Mouse (Mus musculus) cerebellum, adult 9-11 months (tissue): ENCODE results near the gene Bax.
"Not testable (repeated sequence)": the region's sequence is repeated elsewhere in the genome, so short reads cannot be mapped to it uniquely, and the experiment has no call there.

Source experiments
- DNase-seq: peaks from one replicate; pipeline ENCODE4 v3.0.0; 2022

Gene Bax

DNA sequence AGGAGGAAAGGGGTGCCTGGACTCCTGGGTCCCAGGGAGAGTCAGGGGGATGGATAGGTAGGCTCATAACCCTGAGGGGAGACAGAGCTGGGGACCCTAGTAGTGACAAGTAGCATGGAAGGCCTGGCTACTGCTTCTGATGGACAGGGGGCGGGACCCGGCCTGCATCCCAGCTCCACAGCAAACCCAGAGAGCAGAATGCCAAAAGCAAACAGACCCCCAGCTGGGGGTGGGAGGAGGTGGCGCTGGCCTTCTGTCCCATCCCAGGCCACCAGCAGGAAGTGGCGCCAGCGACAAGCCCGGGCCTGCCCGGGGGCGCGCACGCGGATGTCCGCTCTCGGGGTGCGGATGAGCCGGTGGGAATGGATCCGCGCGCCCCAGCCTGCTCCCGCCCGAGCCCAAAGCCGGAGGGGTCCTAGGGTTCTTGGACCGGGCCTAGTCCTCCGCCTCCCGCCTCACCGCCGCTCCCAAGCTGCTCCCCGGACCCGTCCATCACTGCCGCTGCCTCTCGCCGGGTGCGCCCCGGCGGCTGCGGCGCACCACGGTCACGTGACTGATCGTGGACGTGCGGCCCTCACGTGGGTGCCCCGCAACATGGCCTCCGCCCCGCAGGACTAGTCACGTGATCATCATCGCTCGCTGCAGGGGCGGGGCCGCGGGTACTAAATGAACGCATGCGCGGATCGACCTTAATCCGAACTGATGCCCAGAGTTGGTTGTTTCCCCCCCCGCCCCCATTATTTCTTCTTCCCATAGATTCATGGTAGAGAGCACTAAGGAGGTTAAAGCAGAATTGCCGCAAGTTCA, at the start of gene Bax:
Gene Bax, minus strand, starts transcription at position 616 of the 807 bp plus-strand sequence.
- DNase-seq = peak; percentile 98

DNA sequence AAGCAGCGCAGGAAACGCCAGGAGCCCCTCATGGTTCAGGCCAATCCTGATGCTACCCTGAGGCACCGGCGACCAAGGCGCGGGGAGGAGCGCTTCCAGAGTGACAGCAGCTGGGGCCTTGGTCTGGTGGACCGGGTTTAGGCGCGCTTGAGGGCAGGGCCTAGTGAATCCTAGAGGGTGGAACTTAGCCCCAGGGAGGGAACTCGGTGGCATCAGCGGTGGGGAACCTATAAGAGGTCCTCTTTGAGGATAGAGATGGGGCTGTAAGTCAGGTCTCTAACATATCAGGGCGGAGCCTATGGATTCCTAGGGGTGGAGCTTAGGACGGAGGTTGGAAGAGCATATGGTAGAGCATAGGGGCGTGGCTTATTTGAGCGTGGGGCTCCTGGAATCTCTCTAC, 48.7 kb upstream of the Bax start:
- DNase-seq = no peak

DNA sequence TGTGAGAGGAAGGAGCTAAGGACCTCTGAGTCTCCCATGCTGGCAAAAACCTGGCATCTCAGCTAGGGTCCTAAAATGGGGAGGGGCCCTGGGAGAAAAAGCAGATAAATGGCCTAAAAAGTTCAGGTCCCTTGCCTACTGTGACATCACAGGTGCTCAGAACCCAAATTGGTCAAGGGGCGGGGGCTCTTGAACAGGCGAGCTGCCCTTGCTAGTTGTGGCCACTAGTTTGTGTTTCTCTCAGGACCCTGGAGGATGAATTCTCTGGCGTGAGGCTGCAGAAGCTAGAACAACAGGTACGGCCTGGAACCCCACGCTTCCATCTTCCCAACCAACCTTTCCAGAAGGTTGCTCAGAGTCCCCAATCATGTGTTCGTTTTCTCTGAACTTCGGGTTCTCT, 47.7 kb upstream of the Bax start:
- no peak for DNase-seq

DNA sequence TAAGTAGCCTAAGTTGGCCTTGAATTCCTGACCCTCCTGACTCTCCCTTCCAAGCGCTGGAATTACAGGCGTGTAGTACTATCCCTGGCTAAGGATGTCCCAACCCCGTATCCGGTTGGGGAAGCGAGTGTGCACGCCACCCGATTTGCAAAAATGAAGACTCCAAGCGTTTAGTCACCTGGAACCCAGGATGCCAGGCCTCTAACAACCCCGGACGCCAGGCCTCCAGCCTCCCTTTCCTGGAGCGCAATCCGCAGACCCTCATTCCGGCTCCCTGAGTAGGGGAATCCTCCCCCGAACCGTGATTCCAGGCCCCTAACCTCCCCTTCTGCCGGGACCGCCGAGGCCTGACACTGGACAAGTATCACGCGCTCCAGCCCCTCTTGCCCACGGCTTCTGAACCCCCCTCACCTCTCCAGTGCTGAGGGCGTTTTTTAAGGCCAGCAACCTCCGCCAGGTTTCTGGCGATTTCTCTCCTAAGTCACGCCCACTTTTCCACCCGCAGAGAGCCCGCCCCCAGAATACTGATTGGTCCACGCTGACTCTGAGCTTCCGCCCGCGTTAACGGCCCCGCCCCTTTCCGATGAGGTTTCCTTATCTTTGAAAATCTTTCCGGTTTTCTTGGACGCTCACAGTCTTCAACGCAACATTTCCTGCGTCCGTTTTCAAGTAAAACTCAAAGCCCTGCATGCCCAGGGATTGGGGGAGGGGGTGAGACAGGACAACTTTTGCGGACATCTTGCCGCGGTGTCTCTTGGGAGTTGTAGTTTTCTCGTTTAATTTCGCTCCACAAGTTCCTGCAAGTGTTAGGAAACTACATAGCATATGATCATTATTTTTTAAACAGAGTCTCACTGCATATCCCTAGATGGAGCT, 43.5 kb upstream of the Bax start, which contains the start of gene Nucb1:
Gene Nucb1, minus strand, starts transcription at position 495 of the 876 bp plus-strand sequence.
- peak; percentile 93 for DNase-seq

DNA sequence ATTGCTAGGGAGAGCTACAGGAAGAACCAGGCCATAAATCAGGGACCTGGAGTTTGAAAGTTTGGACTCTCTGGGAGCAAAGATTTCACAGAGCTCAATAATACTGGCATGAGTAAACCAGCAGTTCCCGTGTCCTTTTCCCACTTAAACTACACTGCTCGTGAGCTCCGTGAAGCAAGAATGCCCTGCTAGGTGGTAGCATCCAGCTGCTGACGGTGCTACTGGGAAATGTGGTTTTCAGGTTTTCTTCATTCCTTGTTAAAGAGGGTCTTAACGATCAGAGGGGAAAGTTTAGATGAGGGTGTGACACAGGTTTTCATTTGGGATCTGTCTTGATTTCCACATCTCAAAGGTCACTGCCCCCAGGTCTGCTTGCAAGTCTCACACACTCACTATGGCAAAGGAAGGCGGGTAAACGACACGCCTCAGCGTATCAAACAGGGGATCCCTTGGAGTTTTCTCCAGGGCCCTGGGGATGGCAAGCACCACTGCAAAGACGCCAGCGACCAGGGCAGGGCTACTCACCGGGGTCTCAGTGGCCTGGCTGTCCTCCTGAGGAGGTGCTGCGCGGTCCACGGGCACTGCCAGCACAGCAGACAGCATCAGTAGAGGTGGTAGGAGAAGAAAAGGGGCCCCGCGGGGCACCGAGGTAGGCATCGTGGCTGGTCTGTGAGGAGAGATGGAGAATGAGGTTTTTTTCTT, 42.6 kb upstream of the Bax start:
- no peak for DNase-seq

DNA sequence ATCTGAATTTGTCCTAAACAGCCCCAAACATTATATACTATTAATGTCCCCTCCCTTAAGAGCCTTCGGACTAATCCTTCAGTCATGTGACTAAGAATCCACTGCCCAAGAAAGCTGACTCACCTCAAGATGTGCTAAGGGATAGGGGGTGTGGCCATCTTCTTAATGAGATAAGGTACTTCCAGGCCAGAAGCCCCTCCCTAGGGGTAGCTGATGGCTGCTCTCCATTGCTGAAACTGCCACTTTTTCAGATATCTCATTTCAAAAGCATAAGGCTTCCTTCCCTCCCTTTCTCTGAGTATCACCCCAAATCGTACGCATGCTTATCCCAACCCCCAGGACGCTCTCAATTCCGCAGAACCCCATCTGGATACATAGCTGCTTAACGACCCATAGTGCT, 41.9 kb upstream of the Bax start:
- DNase-seq = no peak

DNA sequence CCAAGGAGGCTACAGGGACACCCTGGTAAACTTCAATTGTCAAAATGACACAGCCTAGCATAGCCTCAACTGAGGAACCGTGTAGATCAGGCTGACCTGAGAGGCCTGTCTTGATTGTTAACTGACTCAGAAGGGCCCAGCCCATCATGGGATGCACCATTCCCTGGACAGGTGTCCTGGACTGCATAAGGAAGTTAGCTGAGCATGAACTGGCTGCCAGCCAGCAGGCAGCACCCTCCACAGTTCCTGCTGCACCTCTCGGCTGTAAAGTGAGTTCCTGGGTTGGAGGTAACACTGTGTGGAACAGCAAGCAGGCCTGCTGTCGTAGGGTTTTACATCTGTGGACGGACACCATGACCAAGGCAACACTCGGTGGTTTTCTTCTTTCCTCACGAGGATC, 40.9 kb upstream of the Bax start:
- DNase-seq = no peak

DNA sequence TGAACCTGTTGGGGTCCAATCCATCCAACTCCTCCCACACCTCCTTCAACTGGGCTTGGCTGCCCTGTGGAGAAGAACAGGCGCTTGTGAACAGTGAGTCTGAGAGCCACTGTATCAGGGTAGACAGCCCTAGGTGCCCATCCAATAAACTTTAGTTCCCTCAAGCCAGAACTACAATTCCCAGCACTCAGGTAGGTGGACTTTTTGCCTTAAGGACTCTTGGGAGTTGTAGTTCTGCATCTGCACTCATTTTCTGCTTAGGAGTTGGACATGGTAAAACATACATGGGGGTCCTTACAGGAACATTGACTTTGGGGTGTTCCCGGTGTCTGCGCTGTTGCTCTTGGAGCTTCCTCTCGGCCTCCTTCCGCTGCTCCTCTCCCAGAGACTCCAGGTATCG, 31.7 kb upstream of the Bax start:
- DNase-seq = no peak

DNA sequence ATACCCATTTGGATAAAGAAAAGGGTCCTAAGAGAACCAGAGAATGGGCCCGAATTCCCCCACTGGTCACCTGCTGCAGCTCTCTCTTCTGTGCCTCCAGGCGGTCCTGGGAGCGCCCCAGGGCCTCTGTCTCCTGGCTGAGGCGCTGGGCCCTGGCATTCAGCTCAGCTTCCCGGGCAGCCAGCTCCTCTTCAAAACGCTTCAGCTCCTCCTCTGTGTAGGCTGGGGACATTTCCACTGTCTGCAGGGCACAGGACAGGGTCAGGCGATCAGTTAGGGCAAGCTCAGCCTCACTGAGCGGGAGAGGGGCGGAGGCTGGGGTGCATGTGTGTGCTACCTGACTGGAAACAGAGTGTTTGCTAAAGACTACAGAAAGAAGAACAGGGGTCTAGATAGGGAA, 27.9 kb upstream of the Bax start:
- no peak for DNase-seq

DNA sequence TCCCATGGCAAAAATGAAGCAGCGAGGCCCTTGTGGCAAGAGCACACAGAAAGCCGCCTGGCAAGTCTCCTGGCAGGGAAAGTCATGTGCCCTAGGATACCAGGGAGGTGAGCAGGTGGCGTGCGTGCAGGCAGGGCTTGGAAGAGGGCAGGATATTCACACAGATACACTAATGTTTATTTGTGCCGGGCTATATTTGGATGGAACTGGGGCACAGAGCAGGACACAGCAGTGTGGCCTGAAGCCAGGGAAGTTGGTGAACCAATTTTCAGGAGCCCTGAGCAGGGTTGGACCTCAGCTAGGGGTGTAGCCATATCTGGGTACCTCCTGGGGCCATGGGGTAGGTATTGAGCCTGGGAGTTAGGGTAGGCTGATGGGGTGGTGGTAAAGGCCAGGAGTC, 26.3 kb upstream of the Bax start:
- DNase-seq = peak; percentile 91

DNA sequence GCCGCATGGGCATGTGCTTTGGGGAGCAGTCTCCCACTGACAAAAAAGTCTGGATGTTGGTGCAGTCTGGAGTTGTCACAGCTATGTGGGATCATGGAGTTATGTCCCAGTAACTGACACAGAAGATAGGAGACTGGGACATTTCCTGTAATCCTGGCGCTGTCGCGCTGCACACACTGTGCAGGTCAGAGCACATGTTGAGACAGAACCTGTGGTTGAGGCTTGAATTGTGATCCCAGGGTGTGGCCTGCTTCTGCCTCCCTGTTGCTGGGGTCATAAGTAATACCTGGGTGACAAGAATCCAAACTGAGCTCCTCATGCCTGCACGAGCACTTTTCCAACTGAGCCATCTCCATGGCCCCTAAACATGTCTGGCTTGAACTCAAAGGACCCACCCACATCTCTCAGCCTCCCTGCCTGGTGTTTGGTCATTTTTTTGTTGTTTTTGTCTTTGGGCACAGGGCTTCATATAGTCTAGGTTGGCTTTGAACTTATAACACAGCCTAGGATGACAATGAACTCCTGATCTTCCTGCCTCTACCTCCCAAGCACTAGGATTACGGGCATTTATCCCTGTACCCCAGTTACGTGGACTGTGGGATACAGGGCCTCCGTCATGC, 25.6 kb upstream of the Bax start:
- DNase-seq = no peak

DNA sequence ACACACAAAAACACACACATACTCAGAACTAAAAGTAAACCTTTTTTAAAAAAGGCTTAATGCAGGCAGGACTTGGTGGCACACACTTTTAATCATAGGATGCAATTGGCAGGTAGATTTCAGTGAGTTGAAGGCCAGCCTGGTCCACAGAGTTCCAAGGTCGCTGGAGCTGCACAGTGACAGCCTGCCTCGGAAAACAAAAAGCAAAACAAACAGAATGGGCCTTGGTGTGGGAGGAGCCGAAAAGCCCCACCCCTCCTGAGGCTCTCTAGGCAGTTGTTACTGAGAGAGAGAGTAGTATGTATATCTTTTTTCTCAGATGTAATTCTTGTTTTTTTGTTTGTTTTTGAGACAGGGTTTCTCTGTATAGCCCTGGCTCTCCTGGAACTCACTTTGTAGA, 24.6 kb upstream of the Bax start:
- no peak for DNase-seq

DNA sequence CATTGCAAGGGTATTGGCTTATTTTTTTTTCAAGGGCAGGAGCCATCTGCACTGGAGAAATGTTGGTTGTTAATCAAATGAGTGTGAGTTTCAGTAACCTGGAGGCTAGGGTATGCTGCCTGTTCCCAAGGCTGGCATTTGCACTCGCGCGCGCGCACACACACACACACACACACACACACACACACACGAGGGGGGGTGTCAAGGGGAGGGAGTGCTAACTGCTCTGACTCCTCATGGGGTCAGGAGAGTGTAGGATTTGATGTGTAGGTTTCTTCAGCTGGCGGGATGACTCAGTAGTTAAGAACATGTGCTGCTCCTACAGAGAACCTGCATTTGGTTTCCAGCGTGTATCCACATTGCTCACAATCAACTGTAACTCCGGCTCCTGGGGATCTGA, 24.1 kb upstream of the Bax start:
- DNase-seq = no peak

DNA sequence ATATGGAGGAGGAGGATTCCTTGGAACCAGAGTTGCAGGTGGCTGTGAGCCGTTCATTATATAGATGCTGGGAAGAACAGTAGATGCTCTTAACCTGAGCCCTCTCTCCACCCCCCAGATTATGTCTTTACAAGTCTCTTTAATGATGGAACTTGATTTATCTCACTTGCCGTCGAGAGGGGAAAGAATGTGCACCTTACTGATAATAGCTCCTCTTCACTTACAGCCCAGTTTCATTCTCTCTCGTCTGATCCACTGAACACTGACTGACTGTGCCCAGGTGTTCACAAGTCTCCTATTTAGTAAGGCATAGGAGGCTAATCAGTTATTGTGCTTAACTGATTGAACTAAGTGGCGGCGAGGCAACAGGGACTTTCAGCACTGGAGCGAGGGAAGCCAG, 22.9 kb upstream of the Bax start:
- no peak for DNase-seq

DNA sequence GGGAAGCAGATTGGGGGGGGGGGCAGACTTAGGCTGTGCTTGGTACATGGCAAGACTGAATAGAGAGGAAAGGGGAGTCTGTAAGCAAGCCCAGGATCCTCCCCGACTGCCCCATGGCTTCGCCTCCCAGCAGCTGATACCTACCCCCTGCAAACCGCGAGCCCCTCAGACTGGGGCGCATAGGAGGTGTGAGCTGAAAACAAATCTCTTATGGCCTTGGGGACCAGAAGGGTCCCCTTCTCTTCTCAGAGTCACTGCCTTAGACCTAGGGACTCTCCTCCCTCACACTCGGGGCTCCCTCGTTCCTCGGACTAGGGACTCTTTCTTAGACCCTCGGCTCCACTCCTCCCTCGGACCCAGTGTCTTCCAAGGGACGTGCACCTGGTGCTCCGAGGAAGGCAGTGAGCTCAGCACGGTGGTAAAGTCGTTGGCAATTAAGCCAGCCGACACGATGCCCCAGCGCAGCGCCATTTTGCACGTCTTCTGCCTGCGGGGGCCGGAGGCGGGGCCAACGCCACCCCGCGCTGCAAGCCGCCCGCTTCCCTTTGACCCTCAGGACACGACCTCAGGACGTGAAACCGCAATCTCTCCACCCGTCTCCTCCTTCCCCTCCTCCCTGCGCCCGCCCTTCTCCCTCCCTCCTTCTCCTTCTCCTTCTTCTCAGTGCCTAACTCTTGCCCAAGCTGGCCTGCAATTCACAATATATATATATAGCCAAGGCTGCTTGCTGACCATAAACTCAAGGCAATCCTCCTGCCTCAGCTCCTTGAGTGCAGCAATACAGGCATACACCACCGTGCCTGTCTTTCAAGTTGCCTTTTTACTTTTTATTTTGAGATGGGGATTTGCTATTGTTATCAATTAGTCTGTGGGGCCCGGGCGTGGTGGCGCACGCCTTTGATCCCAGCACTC, 21.9 kb upstream of the Bax start, which contains the start of gene Dhdh:
Gene Dhdh, minus strand, starts transcription at position 513 of the 912 bp plus-strand sequence.
- DNase-seq = peak; percentile 79

DNA sequence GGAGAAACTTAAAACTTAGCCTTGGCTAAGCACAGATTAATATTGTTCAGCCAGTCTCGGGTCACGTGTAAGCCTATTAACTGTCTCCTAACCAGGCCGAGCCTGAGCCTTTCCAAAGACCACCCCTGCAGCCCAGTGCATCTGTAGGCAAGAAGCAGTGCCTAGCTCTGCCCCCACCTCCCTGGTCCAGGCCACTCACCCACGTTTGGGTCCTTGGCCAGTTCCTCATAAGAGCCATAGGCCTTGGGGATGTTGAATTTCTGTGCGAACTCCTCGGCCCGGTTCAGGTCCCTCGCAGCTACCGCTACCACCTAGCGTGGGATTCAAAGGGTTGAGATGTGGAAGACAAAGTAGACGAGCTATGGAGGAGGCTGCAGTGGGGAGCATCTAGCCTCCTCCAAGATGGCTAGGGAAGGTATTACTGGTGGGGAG, 21.2 kb upstream of the Bax start:
- DNase-seq = no peak

DNA sequence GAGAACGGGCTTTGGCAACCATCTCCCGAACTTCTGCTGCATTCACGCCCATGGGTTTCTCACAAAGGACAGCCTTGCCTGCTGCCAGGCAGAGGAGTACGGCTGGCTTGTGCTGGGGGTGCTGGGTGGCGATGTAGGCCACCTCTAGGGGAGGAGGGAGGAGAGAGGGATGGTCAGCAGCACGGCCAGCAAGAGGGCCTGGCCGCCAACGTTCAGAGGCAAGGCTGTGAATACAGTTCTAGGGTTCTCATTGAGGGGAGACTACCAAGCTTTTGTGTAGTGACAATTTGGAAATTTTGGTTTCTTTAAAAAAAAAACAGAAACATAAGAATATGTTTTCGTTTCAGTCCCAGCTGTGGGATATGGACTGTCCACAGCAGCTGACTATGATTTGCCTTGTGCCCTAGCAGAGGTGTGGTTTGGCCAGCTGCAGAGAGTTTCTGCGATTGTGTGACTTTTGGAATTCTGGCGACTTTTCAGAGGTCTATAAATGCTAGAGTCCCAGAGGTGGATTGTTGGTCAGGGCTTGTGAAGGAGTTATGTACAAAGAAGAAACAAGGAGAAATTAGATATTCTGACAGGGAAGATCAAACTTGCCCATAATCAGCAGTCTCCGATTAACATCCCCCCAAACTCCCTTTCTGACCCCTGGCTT, 20.2 kb upstream of the Bax start, which contains the start of gene Gm45808:
Gene Gm45808, minus strand, starts transcription at position 51 of the 655 bp plus-strand sequence.
- no peak for DNase-seq

DNA sequence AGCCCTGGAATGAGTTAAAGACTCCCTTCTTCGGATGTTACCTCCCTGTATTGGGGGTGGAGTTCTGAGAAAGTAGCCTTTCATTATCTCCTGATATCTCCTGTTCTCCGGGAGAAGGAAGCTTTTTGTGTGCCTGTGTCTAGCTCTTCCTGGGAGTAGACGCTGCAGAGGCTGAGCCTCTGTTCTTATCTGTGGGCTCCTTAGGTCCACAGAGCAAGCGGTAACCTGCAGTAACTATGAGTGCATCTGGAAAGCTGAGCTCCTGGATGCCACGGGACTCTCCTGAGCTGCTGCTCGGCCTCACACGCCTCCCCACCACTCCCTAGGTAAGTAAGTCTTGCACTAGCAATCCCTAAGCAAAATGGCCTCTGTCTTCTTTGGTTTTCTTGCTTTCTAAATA, 19.5 kb upstream of the Bax start:
- no peak for DNase-seq

DNA sequence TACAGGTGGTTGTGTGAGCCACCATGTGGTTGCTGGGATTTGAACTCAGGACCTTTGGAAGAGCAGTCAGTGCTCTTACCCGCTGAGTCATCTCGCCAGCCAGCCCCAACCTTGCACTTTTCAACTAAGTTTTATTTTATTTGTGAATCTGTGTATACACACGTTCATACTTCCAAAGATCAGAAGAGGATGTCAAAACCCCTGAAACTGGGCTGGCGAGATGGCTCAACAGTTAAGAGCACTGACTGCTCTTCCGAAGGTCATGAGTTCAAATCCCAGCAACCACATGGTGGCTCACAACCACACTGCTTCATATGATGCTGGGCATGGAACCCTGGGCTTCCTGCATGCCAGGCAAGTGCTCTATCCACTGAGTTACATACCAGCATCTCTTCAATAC, 18.3 kb upstream of the Bax start:
- DNase-seq = not testable (repeated sequence)

DNA sequence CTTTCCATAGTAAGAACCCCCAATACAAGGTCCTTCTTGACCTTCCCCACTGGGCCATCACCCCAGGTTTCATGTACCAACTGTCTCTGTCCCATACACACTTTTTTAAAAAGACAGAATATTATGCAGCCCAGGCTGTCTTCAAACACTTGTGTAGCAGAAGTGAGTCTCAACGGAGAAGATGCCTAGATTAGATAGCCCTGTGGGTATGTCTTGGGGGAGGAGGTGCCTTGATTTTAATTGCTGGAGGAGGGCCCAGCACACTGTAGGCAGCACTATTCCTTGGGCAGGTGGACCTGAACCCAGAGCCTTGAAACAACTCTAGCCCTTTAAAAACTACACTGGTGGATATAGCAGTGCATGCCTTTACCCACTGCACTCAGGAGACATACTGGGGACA, 15.5 kb upstream of the Bax start:
- DNase-seq = no peak

DNA sequence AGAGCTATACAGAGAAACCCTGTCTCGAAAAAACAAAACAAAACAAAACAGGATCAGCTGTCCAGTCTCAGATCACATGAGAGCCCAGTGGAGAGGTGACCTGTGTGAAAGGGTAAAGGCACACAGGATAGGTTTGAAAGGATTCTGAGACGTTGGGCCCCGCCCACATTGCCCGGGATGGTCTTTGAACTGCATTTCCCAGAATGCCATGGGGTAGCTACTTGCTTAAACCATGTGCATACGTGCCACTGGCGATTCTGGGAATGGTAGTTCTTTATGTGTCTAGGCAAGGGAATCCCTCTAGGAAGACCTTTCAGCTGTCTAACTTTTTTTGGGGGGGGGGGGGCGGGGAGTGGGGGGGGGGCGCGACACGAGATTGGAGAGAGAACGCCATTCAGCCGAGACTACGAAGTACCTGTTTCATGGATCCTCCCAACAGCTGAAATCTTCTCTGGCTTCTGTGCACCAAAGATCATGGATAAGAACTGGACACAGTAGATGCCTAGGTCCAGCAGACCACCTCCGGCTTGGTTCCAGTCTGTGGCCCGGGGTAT, 14.8 kb upstream of the Bax start, which contains the start of gene Tulp2:
Gene Tulp2, plus strand, starts transcription at position 504 of the 554 bp plus-strand sequence.
- DNase-seq = peak; percentile 79
